Mouse (Mus musculus): ENCODE results near the gene A030003K21Rik.
A peak's percentile ranks its signal among the peaks of the same experiment; 100 is the strongest.
"Not testable (repeated sequence)": the region's sequence is repeated elsewhere in the genome, so short reads cannot be mapped to it uniquely, and the experiment has no call there.

The A030003K21Rik gene

GRCm38 (mm10) chr1:82943295-82943694, at the start of gene A030003K21Rik:
TSS of gene A030003K21Rik (minus strand) at chr1:82943388.
- not testable (repeated sequence) for DNase-seq

- DNase-seq, result no peak
Measured at GRCm38 (mm10) chr1:82992093-82992492, 48.9 kb upstream of the A030003K21Rik start.

GRCm38 (mm10) chr1:82991596-82991995, 48.4 kb upstream of the A030003K21Rik start:
- no peak for DNase-seq

- no peak for DNase-seq
Measured at GRCm38 (mm10) chr1:82991062-82991461, 47.9 kb upstream of the A030003K21Rik start.

GRCm38 (mm10) chr1:82987530-82988198, 44.5 kb upstream of the A030003K21Rik start:
- DNase-seq, result no peak

- no peak for DNase-seq
Measured at GRCm38 (mm10) chr1:82986738-82987137, 43.5 kb upstream of the A030003K21Rik start.

GRCm38 (mm10) chr1:82977840-82978239, 34.7 kb upstream of the A030003K21Rik start:
- no peak for DNase-seq

- DNase-seq, result no peak
Measured at GRCm38 (mm10) chr1:82975750-82976149, 32.6 kb upstream of the A030003K21Rik start.

- no peak for DNase-seq
Measured at GRCm38 (mm10) chr1:82974342-82974741, 31.2 kb upstream of the A030003K21Rik start.

GRCm38 (mm10) chr1:82973901-82974300, 30.7 kb upstream of the A030003K21Rik start:
- no peak for DNase-seq

- DNase-seq, result no peak
Measured at GRCm38 (mm10) chr1:82973244-82973643, 30.1 kb upstream of the A030003K21Rik start.

GRCm38 (mm10) chr1:82972046-82972445, 28.9 kb upstream of the A030003K21Rik start:
- DNase-seq, result peak; percentile 86

- DNase-seq, result no peak
Measured at GRCm38 (mm10) chr1:82966413-82966812, 23.2 kb upstream of the A030003K21Rik start.

- DNase-seq, result no peak
Measured at GRCm38 (mm10) chr1:82959870-82960385, 16.7 kb upstream of the A030003K21Rik start, which contains the start of gene Gm47955. TSS of gene Gm47955 (plus strand) at chr1:82960286.

GRCm38 (mm10) chr1:82955913-82956312, 12.7 kb upstream of the A030003K21Rik start, which contains the start of gene Gm7544:
TSS of gene Gm7544 (minus strand) at chr1:82956013.
- not testable (repeated sequence) for DNase-seq

GRCm38 (mm10) chr1:82948601-82949000, 5.4 kb upstream of the A030003K21Rik start:
- DNase-seq, result no peak

GRCm38 (mm10) chr1:82946029-82946428, 2.8 kb upstream of the A030003K21Rik start:
- DNase-seq, result not testable (repeated sequence)

GRCm38 (mm10) chr1:82942505-82942904, 683 bp downstream of the A030003K21Rik start:
- DNase-seq, result not testable (repeated sequence)

- DNase-seq, result peak; percentile 67
Measured at GRCm38 (mm10) chr1:82938666-82939065, 4.5 kb downstream of the A030003K21Rik start.

GRCm38 (mm10) chr1:82931326-82931725, 11.9 kb downstream of the A030003K21Rik start, which contains the start of gene Gm6217:
TSS of gene Gm6217 (minus strand) at chr1:82931399.
- not testable (repeated sequence) for DNase-seq

GRCm38 (mm10) chr1:82930558-82930957, 12.6 kb downstream of the A030003K21Rik start:
- not testable (repeated sequence) for DNase-seq

- DNase-seq, result peak; percentile 90
Measured at GRCm38 (mm10) chr1:82924650-82925049, 18.5 kb downstream of the A030003K21Rik start, which contains the start of gene A030014E15Rik. TSS of gene A030014E15Rik (plus strand) at chr1:82924917.

GRCm38 (mm10) chr1:82913434-82913833, 29.8 kb downstream of the A030003K21Rik start:
- DNase-seq, result not testable (repeated sequence)

- DNase-seq, result no peak
Measured at GRCm38 (mm10) chr1:82913025-82913424, 30.2 kb downstream of the A030003K21Rik start, which contains the start of gene A030005L19Rik. TSS of gene A030005L19Rik (plus strand) at chr1:82913325.

Measured in heart, adult 11 months (tissue).